ENCODE assay signal across 21 mouse cellular contexts in genomic region chr2:48990322-48990721, GRCm38 (mm10).
"Had no signal": no experiment of that assay in that cellular context is flagged by ENCODE, and none has a peak within 500 bp of the region (broad histone marks: within the 10 kb centered on the region; RNA-seq: fewer than 3 reads in every experiment).

No protein-coding gene starts in this region.

- DNase-seq: heart, postnatal 10 days; heart, postnatal 14 days; heart, postnatal 36 days; heart, postnatal 4 days; kidney, adult 11 months; kidney, adult 18-20 months; kidney, adult 2 months; kidney, adult 8-10 months; kidney, adult 9 months; kidney, postnatal 10 days; kidney, postnatal 14 days; kidney, postnatal 25 days; kidney, postnatal 36 days; kidney, postnatal 4 days; layer of hippocampus, adult 9-11 months; layer of hippocampus, postnatal 36 days had no signal

- ATAC-seq: hindbrain, embryonic 16.5 days; hindbrain, postnatal 0 days; intestine, embryonic 15.5 days; intestine, embryonic 16.5 days; intestine, postnatal 0 days had no signal
